Mouse (Mus musculus) frontal cortex, postnatal 10 days (tissue): ENCODE results near the gene Foxj2.

Experiments
- DNase-seq, 2 experiments: peaks; one replicate each; pipeline ENCODE4 v3.0.0; 2022; ENCODE audit warnings: low spot score in 2 of 2, mixed read lengths in 1 of 2

Foxj2 gene

GRCm38 (mm10) chr6:122819306-122820070 lies at the start of gene Foxj2:
Gene Foxj2 (plus strand): TSS chr6:122819914.
- DNase-seq, result peak in 1 of 2 experiments; percentile 65

DNA sequence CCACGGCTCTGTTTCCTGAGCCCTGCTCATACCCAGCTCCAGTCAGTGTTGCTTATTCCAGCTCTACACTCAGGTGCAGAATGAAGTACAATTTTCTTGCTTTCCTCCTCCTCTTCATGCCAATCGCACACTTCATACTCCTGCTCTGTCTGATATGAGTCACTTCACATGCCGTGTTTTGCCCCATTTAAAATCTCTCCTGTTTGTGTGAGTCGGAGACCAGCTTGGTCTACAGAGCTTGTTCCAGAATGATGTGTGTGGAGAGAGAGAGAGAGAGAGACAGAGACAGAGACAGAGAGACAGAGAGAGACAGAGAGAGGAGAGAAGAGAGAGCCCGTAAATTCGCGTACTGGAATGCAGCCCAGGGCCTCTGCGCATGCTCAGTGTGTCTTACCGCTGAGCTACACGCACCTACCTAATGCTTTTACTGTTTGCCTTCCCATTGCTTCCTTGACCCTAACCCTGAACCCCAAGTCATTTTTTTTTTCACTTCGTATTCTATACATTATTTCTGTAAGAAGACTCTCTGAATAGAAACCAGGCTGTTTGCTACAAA lies 48.9 kb upstream of the Foxj2 start:
- no peak for DNase-seq

DNA sequence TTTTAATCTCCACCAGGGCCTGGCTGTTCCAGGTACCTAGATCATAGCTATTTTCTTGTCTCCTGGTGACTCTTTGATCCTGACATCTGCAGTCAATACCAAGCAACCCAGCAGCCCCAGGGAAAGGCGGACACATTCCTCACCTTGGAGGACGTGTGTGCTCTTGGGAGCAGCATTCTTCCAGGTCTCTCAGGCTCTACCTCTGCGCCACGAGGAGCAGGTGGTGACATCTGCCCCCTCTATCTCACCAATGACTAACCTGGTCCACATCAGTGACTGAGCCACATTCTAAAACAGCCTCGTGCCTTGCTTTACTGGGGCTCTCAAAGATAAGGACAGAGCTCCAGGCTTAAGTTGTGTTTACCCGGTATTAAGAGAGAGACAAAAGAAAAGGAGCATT lies 47.0 kb upstream of the Foxj2 start:
- no peak for DNase-seq

DNA sequence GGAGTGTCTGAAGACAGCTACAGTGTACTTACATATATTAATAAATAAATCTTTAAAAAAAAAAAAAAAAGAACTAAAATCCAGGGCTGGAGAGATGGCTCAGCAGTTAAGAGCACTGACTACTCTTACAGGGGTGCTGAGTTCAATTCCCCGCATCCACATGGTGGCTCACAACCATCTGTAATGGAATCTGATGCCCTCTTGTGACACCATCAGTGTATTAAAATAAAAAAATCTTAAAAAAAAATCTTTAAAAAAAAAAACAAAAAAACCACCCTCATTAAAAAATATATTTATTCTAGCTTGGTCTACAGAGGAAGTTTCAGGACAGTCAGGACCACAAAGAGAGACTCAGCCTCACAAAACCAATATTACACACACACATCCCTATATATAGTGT lies 45.4 kb upstream of the Foxj2 start:
- DNase-seq, result no peak

GRCm38 (mm10) chr6:122776040-122776439 lies 43.7 kb upstream of the Foxj2 start:
- no peak for DNase-seq

DNA sequence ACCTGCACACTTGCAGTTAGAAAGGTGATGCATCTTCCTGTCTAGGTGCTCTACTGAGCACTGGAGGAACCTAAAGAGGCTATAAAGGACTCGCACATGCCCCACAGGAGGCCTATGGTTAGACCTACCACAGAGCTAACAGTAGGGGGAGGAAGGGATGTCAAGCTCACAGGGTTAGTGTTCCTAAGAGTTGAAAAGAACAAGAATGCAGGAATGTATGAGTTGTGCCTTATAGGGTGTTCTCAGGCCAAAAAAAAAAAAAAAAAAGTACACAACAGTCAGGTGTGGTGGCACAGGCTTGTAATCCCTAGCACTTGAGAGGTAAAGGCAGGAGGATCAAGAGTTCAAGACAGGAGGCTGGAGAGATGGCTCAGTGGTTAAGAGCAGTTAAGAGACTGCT lies 39.8 kb upstream of the Foxj2 start:
- DNase-seq, result no peak

DNA sequence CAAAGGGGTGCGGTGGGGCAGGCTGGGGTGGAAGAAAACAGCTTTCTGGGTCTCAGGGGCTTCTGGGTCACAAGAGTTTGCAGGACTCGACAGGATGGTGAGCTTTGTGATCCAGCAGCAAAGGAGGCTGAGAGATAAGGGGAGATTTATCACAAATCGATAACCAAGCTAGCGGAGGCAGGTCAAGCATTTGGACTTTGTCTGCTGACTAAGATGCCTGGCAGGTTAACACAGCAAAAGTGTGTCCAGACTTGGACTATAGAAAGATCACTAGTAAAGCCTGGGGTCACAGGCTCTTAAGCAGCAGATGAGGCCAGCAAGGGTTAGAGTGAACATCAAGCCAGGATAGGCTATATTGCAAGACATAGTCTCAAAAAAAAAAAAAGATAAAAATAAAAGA lies 38.5 kb upstream of the Foxj2 start:
- no peak for DNase-seq

GRCm38 (mm10) chr6:122782164-122782563 lies 37.5 kb upstream of the Foxj2 start:
- no peak for DNase-seq

DNA sequence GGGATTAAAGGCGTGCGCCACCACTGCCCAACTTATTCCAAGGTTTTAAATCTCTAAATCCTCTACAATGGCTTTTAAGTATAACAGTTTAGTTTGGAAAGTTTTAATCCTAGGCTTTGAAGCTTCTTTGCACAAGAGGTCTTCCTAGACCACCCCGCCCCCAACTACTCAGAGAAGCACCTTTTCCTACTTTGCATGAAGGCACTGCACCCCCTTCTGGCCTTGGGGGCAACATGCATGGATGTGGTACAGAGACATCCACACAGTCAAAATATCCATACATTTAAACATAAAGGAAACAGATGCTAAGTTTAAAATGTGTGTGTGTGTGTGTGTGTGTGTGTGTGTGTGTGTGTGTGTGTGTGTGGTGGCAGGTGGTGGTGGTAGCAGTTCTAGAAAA lies 34.8 kb upstream of the Foxj2 start:
- no peak for DNase-seq

- DNase-seq, result peak; percentile 72 to 75
These were observed 33.4 kb upstream of the Foxj2 start for GRCm38 (mm10) chr6:122786275-122786674.

- DNase-seq, result no peak
These were observed 24.3 kb upstream of the Foxj2 start for GRCm38 (mm10) chr6:122795254-122795935.

GRCm38 (mm10) chr6:122800640-122801300 lies 18.9 kb upstream of the Foxj2 start:
- no peak for DNase-seq

DNA sequence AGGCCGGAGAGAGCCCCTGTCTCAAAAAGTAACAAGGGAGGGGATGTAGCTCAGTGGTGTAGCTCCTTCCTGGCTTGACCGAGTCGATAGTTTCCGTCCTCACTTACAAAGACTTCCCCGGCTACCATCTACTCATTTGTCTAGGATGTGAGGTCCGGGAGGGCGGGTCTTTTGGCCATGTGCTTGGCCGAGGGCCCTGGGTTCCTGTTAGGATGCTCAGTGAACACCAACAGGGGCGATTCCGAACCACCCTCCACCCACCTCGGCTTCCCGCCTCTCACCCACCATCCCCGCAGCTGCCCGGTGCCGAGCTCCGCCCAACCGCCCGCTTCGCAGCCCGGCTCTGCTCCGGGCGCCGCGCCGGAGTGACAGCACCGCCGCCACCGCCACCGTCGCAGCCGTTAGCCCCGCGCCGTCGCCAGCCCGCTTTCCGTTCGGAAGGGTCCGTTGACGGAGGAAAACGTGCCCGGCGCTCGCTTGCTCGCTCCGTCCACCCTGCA lies 18.4 kb upstream of the Foxj2 start, which contains the start of gene Slc2a3:
Slc2a3 (minus strand) TSS at position 340 of the 500 bp plus-strand sequence.
- peak; percentile 38 to 47 for DNase-seq

DNA sequence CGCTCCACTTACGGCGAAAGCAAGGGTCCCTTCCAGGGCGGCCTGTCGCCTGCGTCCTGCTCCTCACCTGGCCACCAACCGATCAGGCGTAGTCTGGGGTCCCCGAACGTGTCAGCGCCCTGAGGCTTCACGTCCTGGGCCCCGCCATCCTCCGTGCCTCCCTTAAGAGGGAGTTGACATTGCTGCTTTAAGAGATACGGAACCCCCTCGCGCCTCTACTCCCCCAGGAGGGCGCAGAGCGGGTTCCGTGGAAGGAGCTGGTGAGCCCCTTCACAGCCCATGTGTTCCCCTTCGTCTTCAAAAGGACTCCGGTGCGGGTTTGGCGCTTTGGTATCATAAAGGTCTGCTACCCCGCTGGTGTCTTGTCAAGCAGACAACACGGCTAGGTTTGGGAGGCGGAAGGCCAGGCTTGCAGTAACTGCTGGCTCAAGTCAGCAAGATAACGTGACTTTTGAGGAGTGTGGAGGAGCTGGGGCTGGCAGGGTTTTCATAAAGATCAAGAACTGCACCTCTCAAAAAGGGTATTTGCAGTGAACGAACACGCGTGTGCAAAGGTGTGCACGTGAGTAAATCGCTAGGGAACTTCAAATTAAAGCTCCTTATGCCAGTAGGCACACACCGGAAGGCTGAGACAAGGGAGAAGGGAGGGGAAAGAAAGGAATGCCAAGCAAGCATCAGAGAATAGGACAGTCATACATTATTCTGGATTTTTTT lies 17.8 kb upstream of the Foxj2 start:
- peak; percentile 33 to 44 for DNase-seq

DNA sequence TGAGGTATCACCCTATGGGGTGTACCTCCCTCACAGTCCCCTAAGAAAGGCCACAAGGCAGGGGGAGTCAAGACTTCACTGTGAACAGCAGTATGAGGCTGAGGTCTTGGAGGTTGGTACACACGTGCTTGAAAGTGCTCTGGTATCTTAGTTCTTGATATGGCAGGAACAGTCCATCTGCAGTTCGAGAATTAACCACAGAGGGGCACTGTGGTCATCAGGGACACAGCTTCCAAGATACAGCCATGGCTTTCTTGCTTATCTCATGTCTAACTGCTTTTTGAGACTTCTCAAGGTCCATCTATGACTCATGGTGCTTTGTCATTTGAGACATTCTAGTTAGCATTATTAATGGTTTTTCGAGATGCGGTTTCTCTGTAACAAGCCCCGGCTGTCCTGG lies 15.3 kb upstream of the Foxj2 start:
- peak; percentile 55 to 72 for DNase-seq

DNA sequence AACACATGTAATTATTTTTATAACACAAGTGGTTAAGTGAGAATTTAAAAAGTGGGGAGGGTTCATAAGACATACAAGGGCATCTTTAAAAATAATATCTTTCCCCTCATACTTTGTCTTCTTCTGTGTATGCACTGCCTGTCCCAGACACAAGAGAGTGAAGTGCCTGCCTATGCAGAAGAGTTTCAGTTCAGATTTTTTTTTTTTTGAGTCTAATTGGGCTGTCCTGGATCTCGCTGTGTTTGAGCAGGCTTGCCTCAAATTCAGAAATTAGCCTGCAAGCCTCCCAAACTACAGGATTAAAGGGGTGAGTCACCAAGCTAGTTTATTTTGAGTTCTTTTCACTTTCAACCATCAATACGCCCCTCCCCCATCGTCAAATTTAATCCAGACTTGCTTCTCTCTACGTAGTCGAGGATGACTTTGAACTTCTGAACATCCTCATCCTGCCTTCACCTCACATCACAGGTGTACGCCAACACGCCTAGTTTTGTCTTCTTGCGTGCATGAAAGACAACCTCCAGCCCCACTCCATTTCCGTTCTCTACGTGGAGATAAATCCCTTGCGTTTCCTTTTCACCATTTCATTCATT lies 9.6 kb upstream of the Foxj2 start:
- no peak for DNase-seq

- peak; percentile 96 to 98 for DNase-seq
These were observed 9.0 kb upstream of the Foxj2 start for GRCm38 (mm10) chr6:122810615-122811279.

- peak; percentile 86 to 90 for DNase-seq
These were observed 8.4 kb upstream of the Foxj2 start for GRCm38 (mm10) chr6:122811280-122811652.

DNA sequence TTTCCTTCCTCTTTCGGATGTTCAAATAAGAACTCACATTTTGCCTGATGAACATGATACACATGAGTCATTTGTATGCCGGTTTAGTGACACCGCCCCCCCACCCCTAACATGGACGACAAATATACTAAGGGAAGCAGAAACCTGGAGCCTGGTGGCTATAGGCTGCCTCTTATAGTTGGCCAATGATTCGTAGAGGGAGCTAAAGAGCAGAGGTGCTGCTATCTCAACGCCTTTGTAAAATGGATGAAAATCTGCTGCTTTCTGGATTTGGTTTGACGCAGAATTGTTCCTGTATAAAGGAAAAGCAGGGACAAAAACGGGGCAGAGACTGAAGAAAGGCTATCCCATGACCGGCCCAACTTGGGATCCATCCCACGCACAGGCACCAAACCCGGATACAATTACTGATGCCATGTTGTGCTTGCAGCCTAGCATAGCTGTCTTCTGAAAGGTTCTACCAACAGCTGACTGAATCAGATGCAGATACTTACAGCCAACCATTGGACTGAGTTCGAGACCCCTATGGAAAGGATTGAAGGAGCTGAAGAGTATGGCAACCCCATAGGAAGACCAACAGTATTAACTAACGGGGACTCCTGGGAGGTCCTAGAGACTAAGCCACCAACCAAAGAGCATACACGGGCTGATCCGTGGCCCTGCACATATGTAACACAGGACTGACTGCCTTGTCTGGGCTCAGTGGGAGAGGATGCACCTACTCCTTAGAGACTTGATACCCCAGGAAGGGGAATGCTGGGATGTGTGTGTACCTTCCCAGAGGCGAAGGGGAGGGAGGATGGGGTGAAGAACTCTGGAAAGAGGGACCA lies 7.7 kb upstream of the Foxj2 start:
- DNase-seq, result peak in 1 of 2 experiments; percentile 35

DNA sequence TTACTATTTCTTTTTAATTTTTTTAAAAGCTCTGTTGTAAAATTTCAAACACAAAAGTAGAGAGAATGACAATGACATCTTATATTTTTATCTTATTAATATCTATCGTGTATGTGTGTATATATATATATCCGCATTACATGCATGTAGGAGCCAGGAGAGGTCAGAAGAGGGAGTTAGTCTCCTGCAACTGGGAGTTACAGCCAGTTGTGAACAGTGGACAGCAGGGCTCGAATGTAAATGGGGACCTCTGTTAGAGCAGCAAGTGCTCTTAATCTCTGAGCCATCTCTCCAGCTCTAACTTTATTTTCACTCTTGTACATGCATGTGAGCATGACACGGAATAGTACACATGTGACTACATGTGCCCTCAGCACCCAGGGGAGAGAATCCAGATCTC lies 7.0 kb upstream of the Foxj2 start:
- DNase-seq, result no peak
